Mouse (Mus musculus) frontal cortex, postnatal 25 days (tissue): ENCODE measurements at regions not wholly inside any gene's neighbourhood (a gene's known extent, or its start where the extent isn't known, plus 50 kb on each side); places are given as distances from the start of the nearest gene placed in this dataset.
"Not testable (repeated sequence)": the region's sequence is repeated elsewhere in the genome, so short reads cannot be mapped to it uniquely, and the experiment has no call there.

Experiments
- DNase-seq, 2 experiments: peaks; one replicate each; pipeline ENCODE4 v3.0.0; 2022; ENCODE audit warnings: low spot score in 2 of 2

GRCm38 (mm10) chr1:164744955-164745608 lies 51.4 kb upstream of the Dpt start:
- DNase-seq, result no peak

- no peak for DNase-seq
Measured at GRCm38 (mm10) chr1:164744499-164744898, 51.9 kb upstream of the Dpt start.

- not testable (repeated sequence) for DNase-seq
Measured at GRCm38 (mm10) chr1:164742897-164743296, 53.5 kb upstream of the Dpt start.

GRCm38 (mm10) chr1:164735646-164736045 lies 60.8 kb upstream of the Dpt start:
- no peak for DNase-seq

GRCm38 (mm10) chr1:164733741-164734140 lies 62.7 kb upstream of the Dpt start:
- DNase-seq, result no peak

GRCm38 (mm10) chr1:164722054-164722453 lies 74.4 kb upstream of the Dpt start:
- peak; percentile 32 to 47 for DNase-seq

GRCm38 (mm10) chr1:164714905-164715304 lies 81.5 kb upstream of the Dpt start:
- no peak for DNase-seq

- DNase-seq, result no peak
Measured at GRCm38 (mm10) chr1:164713798-164714551, 82.5 kb upstream of the Dpt start.

- DNase-seq, result no peak
Measured at GRCm38 (mm10) chr1:164712514-164712913, 83.9 kb upstream of the Dpt start.

- DNase-seq, result no peak
Measured at GRCm38 (mm10) chr1:164704397-164705091, 91.9 kb upstream of the Dpt start.

GRCm38 (mm10) chr1:164703560-164704131 lies 92.8 kb upstream of the Dpt start:
- DNase-seq, result no peak

- DNase-seq, result no peak
Measured at GRCm38 (mm10) chr1:164690055-164690454, 106.4 kb upstream of the Dpt start.

- peak in 1 of 2 experiments; percentile 8 for DNase-seq
Measured at GRCm38 (mm10) chr1:164689311-164689710, 107.1 kb upstream of the Dpt start.

GRCm38 (mm10) chr1:164684437-164684836 lies 112.0 kb upstream of the Dpt start:
- DNase-seq, result no peak

- DNase-seq, result peak in 1 of 2 experiments; percentile 39
Measured at GRCm38 (mm10) chr1:164683788-164684187, 112.7 kb upstream of the Dpt start.

- DNase-seq, result no peak
Measured at GRCm38 (mm10) chr1:164682867-164683599, 113.4 kb upstream of the Dpt start.

GRCm38 (mm10) chr1:164682426-164682825 lies 114.0 kb upstream of the Dpt start:
- no peak for DNase-seq

GRCm38 (mm10) chr1:164681582-164681981 lies 114.9 kb upstream of the Dpt start:
- DNase-seq, result peak in 1 of 2 experiments; percentile 13

- no peak for DNase-seq
Measured at GRCm38 (mm10) chr1:164678303-164678702, 118.1 kb upstream of the Dpt start.

GRCm38 (mm10) chr1:164652244-164652643 lies 144.2 kb upstream of the Dpt start:
- no peak for DNase-seq

GRCm38 (mm10) chr1:164637901-164638462 lies 158.5 kb upstream of the Dpt start:
- DNase-seq, result no peak
